Mouse (Mus musculus) heart, adult 2 months (tissue): ENCODE data around the gene Hacl1.

Experiments
- CTCF ChIP-seq: fragments of 200-600 bp; IDR thresholded peaks from 2 replicates; pipeline ENCODE4 v1.8.1; 2022; ENCODE audit warnings: antibody characterized with exemption, mild to moderate bottlenecking, moderate library complexity
- EP300 ChIP-seq: fragments of 200-500 bp; IDR thresholded peaks from 2 replicates; pipeline ENCODE4 v1.6.1; 2011; ENCODE audit warnings: low read depth, low read length, control low read depth; ENCODE audit not compliant: insufficient read depth

GRCm38 (mm10) chr14:31556526-31557260 is 84.4 kb downstream of the Hacl1 start:
- TF ChIP-seq EP300 = no peak
- no peak for TF ChIP-seq CTCF
